Mouse (Mus musculus) kidney, adult 18-20 months (tissue): Measurements from ENCODE around the gene B9d2.

Source experiments
- DNase-seq: peaks from one replicate; pipeline ENCODE4 v3.0.0; 2021

B9d2 gene

DNA sequence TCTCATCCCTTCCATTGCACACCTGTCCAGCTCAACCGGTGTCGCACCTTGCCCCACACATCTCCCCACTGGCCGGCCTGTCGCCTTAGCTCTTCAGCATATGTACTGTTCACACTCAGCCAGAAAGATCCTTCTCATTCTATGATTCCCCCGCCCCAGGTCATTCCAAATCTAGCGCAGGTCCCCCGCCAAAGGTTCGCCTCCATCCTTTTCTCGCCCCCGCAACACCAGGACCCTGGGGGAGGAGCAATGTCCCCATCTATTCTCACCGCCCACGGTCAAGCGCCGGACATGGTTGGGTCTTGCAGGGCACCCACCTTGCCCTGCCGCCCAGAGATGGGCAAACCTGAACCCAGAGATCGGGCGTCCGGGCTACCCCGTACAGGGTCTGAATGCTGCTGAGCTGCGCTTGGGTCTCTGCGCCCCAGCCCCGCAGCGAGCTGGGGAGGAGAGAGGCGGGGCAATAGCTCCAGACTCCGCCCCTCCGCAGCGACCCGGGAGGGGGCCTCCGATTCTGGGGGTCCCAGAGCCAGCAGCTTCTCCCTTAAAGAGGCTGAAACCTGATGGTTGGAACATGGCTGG, 5.8 kb upstream of the B9d2 start, which contains the start of gene Tmem91:
TSS of gene Tmem91 (minus strand) at position 448 of the 582 bp plus-strand sequence.
- no peak for DNase-seq

GRCm38 (mm10) chr7:25675405-25675804, 5.2 kb upstream of the B9d2 start:
- no peak for DNase-seq

DNA sequence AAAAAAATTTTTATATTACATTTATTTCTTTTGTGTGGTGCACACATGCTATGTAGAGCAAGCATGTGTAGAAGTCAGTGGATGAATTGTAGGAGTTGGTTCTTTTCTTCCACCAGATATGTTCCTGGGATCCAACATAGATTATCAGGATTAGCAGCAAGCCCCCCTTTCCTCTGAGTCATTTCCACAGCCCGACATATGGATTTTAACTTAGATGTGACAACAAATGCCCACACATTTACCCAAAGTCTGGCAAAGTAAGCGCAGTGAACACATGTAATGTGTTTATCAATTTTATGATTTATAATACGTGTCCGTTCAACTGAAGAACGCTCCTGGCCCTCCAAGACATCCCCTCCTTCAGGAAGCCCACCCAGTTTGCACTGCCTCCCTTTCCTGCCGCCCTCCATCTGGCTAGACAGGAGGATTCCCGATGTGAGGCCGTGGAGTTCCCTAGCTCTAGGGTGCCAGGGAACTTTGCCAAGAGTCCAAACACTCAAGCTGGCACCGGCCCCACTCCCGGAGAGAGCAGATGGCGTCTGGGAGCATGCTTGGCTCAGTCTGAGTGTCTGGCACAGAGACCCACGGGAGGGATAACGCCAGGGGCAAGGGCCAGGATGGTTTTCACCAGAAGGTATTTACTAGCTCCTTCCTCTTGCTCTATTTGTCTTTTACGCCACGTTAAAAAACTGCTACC, 4.3 kb upstream of the B9d2 start:
- peak; percentile 88 for DNase-seq

DNA sequence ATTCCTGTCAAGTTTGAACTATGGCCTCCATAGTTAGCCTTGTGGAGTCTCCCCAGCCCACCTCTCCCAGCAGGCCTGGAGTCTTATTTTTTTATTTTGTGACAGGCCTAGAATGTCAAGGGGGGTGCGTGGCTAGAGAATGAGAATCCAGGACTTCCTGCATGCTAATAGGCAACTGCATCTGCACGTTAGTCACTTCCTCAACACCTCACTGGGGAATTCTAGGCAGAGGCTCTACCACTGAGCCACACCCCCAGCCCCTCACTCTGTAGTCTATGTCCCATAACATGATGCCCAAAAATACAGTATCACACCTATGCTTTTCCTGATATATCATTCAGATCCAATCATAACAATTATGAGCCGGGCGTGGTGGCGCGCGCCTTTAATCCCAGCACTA, 3.6 kb upstream of the B9d2 start:
- DNase-seq, result no peak

DNA sequence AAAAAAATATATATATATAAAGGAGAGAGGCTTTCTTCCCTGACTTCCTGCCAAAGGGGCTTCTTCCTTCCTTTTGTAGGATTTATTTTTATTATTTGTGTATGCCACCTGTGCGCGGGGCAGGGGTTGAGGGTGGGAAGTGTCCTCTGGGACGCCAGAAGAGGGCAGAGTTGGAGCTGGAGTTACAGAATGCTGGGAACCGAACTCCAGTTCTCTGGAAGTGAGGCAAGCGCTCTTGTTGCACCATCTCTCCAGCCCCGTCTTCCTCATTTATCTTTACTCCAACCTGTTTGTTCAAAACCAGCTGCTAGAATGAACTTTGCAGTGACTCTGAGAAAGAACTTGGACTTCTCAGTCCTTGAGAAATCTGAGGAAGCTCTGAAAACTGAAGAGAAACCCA, 609 bp upstream of the B9d2 start:
- DNase-seq, result no peak

GRCm38 (mm10) chr7:25681341-25682231, 1.0 kb downstream of the B9d2 start:
- no peak for DNase-seq

DNA sequence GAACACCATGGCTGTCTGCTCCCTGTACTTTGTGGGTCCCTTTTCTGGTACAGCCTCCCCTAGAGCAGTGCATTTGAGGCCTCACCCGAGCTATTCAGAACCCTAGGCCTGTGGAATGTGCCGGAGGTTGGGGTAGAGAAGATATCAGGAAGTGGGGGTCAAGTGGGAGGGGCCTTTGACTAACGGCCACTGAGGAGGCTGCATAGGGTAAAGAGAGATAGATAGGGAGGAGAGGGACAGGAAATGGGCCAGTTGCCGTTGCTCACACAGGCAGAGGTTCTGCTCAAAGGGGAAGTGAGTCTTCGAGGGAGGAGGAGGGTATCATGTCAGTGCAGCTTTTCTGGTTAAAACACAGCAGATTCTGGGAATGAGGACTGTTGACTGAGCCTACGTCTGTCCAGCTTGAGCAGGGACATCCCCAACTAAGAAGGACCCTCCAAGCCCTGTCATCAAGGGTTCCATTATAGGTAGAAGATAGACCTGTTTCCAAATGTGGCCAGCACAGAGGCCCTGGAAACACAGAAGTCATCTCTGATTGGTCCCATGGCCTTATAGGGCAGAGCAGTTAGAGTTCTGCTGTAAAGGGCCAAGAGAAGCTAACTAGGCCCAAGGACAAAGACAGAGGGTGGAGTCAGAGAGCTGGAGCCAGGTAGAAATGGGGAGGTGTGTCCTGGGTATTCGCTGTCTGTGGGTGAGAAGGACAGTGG, 3.0 kb downstream of the B9d2 start:
- no peak for DNase-seq

DNA sequence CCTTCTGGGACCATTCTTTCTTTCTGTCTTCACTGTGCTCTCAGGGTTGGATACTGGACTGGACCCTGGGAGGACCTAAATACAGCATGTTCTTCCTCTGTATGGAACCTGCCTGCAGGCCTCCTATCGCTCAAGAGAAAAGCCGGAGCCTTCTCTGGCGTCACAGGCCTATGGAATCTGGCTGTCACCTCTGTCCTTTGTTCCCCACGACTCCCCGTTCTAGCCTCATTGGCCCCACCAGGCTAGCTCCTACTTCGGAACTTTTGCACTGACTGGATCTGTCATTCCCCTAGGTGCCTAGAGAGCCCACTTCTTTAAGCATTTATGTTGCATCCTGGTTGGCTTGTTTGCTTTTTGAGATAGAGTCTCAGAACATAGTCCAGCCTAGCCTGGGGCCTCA, 4.1 kb downstream of the B9d2 start:
- no peak for DNase-seq

GRCm38 (mm10) chr7:25685926-25686470, 5.4 kb downstream of the B9d2 start:
- no peak for DNase-seq

GRCm38 (mm10) chr7:25686680-25687531, 6.3 kb downstream of the B9d2 start, which contains the start of gene Tgfb1:
Gene Tgfb1 (plus strand): TSS chr7:25687002.
- peak; percentile 82 for DNase-seq

DNA sequence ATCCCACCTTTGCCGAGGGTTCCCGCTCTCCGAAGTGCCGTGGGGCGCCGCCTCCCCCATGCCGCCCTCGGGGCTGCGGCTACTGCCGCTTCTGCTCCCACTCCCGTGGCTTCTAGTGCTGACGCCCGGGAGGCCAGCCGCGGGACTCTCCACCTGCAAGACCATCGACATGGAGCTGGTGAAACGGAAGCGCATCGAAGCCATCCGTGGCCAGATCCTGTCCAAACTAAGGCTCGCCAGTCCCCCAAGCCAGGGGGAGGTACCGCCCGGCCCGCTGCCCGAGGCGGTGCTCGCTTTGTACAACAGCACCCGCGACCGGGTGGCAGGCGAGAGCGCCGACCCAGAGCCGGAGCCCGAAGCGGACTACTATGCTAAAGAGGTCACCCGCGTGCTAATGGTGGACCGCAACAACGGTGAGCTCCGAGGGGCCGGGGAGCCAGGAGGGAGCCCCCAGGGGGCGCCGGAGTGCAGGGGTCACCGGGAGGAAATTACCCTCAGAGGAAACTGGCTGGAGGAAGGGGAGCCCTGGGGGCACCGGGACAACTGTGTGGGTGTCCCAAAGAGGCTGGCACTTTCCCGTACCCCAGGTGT, 7.3 kb downstream of the B9d2 start:
- peak; percentile 60 for DNase-seq

DNA sequence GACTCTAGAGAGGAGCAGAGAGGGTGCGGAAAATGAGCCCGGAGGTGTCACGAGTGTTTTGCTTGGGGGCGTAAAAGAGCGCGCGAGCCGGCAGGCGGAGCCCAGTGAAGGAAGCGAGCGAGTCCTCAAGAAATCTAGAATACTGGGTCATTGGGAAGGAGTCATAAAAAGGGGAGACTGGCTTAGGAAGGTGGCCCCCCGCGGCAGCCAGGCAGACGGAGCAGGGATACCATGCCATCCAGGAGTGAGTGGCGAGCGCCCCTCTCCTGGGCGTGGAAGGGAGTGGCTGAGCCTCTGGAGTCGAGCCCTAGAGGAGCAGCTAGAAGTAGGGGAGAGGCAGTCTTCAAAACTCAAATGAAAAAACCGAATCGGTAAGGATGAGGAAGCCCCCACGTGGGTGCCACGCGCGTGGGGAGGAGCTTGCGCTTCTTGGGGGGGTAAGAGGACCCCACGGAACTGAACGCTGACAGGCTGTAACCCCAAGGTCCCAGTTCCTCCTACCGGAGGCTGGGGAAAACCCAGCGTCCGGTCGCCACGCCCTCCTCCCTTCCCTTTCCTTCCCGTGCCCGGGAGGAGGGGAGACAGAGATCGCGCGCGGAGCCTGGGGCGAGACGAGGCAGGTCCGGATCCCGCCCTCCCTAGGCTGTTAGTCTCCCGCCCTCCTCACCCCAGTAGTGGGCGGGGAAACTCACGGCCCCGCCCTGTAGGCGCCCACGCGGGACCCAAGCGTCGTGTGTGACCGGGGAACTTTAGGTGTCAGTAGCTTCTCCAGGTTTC, 8.4 kb downstream of the B9d2 start:
- peak; percentile 76 for DNase-seq

DNA sequence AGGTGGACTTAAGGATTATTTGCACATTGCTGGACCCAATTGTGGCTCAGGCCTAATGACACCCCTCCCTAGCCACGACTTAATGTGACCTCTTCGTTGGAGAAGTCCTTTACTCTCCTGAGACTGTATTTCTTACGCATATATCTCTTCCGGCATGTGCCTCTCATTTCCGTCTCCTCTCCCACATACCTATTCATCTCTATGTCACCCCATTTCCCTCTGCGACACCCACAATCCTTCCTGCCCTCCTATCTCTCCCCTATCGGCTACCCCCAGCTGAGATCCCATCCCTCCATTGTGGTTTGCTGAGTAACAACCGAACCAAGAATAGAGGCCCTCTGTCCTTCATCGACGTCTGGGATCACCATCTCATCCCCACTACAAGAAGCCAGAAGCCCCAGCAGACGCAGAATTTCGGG, 9.0 kb downstream of the B9d2 start:
- DNase-seq, result no peak

- DNase-seq, result no peak
Observed at GRCm38 (mm10) chr7:25690051-25690450, 9.5 kb downstream of the B9d2 start.

GRCm38 (mm10) chr7:25694104-25694503, 13.5 kb downstream of the B9d2 start:
- no peak for DNase-seq

- DNase-seq, result no peak
Observed at GRCm38 (mm10) chr7:25699851-25700250, 19.3 kb downstream of the B9d2 start.

GRCm38 (mm10) chr7:25700732-25701131, 20.2 kb downstream of the B9d2 start:
- no peak for DNase-seq

DNA sequence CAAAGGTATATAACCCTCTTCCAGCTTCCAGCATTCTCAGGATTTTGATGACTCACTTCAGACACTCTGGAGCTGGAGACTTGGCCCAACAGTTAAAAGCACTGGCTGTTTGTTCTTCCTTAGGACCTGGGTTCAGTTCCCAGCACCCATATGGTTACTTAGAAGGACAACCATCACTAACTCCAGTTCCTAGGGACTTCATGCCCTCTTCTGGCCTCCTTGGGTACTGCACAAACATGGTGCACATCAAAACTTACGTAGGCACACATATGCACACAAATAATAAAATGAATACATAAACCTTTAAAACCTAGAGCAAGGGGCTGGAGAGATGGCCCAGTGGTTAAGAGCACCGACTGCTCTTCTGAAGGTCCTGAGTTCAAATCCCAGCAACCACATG, 21.8 kb downstream of the B9d2 start:
- DNase-seq, result no peak

- DNase-seq, result no peak
Observed at GRCm38 (mm10) chr7:25703793-25704494, 23.4 kb downstream of the B9d2 start.
